Mouse (Mus musculus): ENCODE data around the gene Card14. TPM values are rescaled to one million over a fixed set of nuclear protein-coding genes. Genes with fewer than 3 reads are reported as not detected.
A peak's percentile ranks its signal among the peaks of the same experiment; 100 is the strongest.
"Not testable (repeated sequence)": the region's sequence is repeated elsewhere in the genome, so short reads cannot be mapped to it uniquely, and the experiment has no call there.

The Card14 gene
- total and polyA plus RNA-seq, 3 experiments = 0.16 to 1.1 TPM; not detected in 1

DNA sequence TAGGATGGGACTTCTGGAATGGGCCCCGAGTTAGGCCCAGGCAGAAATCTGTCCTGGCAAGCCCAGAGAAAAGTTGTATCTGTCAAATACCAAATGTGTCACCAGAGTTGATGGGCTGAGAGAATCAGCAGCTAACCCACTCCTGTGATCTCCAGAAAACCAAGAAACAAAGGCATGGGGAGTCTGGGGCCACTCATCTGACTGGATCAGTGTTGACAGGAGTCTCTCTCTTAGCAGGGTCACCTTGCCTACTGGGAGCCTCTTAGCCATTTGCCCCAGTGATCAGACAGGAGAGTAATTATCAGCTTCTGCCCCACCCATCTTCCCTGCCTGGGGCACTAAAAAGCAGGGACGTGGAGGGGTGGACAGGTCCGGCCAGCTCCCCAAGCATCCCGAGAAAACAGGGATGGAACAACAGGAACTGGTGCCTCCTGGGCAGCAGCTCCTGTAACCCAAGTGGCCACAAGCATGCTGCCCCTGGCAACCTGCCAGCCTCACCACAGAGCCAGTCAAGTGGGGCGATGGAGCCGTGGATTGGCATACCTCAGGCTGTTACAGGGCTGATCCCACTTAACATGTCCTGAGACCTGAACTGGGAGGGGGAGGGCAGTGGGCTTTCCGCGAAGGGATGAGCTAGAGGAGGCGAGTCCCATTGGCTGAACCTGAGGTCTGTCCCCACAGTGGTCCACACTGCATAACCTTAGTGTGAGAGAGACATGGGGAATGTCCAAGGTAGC is 21.6 kb upstream of the Card14 start:
- Histone ChIP-seq H3K79me2 (replicated peaks; ENCODE audit: control insufficient read depth, extremely low read depth, insufficient read depth, poor library complexity, severe bottlenecking) (no peaks in the 10 kb centered on the region), H3K36me3 (replicated peaks in 1 of 2; ENCODE audit: control insufficient read depth in 1 of 2, insufficient read depth in 1 of 2, low read length in 1 of 2) (peaks cover 89 to 94% of the 10 kb centered on the region in 2 experiments), H3K4me3 (replicated peaks in 1 of 3; ENCODE audit: low read depth in 2 of 3, low read length in 2 of 3, poor library complexity in 1 of 3) (no peak overlapping the region), H3K4me1 (ENCODE audit: control insufficient read depth in 1 of 2, insufficient read depth in 2 of 2) (no peaks in the 10 kb centered on the region), H3K9ac (ENCODE audit: insufficient read depth, low read depth) (no peak overlapping the region), H3K27me3 (replicated peaks) (no peaks in the 10 kb centered on the region), H3K9me3 (replicated peaks; ENCODE audit: low read length) (peaks cover 3% of the 10 kb centered on the region), H3K27ac (ENCODE audit: insufficient read depth, low read depth) (no peak overlapping the region), H3K4me2 (ENCODE audit: insufficient read depth, low read depth, poor library complexity, severe bottlenecking) (no peak overlapping the region)
- DNase-seq (ENCODE audit: extremely low read depth) = no peak
- in situ Hi-C loops (cut with MboI; ENCODE audit: low pct_ligation_motif_present, low pct_unique_long_range_greater_than_20kb, low sequenced_read_pairs) (no loop called here), dilution Hi-C loops (cut with MboI; ENCODE audit: extremely low pct_ligation_motif_present, extremely low pct_unique_long_range_greater_than_20kb, low sequenced_read_pairs) (no loop called here)
- TF ChIP-seq POLR2AphosphoS2 (IDR thresholded peaks at IDR 0.05; ENCODE audit: low read depth, low read length) (no peak), SIN3A (IDR thresholded peaks at IDR 0.05; ENCODE audit: low read length) (no peak), MAX (IDR thresholded peaks at IDR 0.05; ENCODE audit: low read length) (no peak)

DNA sequence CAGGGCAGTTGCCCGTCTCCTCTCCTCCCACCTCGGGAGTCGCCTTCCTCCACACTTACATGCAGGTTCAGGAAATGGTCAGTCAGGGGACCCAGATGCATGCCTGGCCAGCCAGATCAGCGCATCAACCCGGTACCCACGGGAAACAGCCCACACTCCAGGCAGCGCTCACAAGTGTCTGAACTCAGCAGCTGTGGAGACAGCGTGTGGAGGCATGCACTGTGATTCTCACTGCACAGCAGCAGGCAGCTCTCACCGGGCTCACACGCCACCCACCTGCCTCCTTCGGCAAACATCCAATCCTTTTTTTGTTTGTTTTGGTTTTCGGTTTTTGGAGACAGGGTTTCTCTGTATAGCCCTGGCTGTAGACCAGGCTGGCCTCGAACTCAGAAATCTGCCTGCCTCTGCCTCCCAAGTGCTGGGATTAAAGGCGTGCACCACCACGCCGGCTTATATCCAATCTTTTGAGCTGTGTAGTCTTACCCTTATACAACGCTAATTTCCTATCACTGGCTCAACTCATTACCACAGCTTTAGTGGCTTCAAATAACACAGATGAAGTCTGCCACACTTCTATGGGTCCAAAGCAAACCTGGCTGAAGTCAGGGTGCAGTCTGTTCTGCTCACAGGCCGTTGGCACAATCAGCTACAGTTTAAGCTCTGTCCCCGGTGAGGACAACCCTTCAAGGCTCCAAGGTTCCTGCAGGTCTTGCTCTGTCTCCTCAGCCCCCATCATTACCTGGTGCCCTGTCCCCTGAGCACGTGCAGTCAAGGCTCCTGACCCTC is 20.2 kb upstream of the Card14 start:
- Histone ChIP-seq H3K9me3 (replicated peaks; ENCODE audit: low read length) (no peaks in the 10 kb centered on the region), H3K9ac (ENCODE audit: insufficient read depth, low read depth) (no peak overlapping the region), H3K27ac (ENCODE audit: insufficient read depth, low read depth) (no peak overlapping the region), H3K4me2 (ENCODE audit: insufficient read depth, low read depth, poor library complexity, severe bottlenecking) (no peak overlapping the region), H3K36me3 (replicated peaks in 1 of 2; ENCODE audit: control insufficient read depth in 1 of 2, insufficient read depth in 1 of 2, low read length in 1 of 2) (peaks cover 90 to 93% of the 10 kb centered on the region in 2 experiments), H3K27me3 (replicated peaks) (no peaks in the 10 kb centered on the region), H3K79me2 (replicated peaks; ENCODE audit: control insufficient read depth, extremely low read depth, insufficient read depth, poor library complexity, severe bottlenecking) (no peaks in the 10 kb centered on the region), H3K4me1 (ENCODE audit: control insufficient read depth in 1 of 2, insufficient read depth in 2 of 2) (no peaks in the 10 kb centered on the region), H3K4me3 (replicated peaks in 1 of 3; ENCODE audit: low read depth in 2 of 3, low read length in 2 of 3, poor library complexity in 1 of 3) (no peak overlapping the region)
- in situ Hi-C loops (cut with MboI; ENCODE audit: low pct_ligation_motif_present, low pct_unique_long_range_greater_than_20kb, low sequenced_read_pairs) (no loop called here), dilution Hi-C loops (cut with MboI; ENCODE audit: extremely low pct_ligation_motif_present, extremely low pct_unique_long_range_greater_than_20kb, low sequenced_read_pairs) (no loop called here)
- no peak for TF ChIP-seq MAX (IDR thresholded peaks at IDR 0.05; ENCODE audit: low read length)
- TF ChIP-seq POLR2A (IDR thresholded peaks at IDR 0.05; ENCODE audit: low read depth, low read length) = peak; percentile 26; the same call in 1 of the 2 replicates
- TF ChIP-seq TCF12 (IDR thresholded peaks at IDR 0.05; ENCODE audit: low read depth, low read length) = no peak
- DNase-seq (ENCODE audit: extremely low read depth) = no peak

DNA sequence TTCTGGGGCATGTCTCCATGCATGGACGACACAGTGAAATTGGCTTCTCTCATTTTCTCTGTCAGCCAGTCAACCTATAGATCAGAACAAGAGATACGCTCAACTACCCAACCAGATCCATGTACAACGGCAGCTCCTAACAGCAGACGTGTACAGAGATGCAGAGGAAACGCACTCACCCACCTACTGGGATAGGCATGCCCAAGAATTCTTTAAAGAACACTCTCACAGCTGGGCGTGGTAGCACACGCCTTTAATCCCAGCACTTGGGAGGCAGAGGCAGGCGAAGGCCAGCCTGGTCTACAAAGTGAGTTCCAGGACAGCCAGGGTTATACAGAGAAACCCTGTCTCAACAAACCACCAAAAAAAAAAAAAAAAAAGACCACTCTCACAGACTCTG is 14.7 kb upstream of the Card14 start:
- H3K4me3 ChIP-seq (replicated peaks in 1 of 3; ENCODE audit: low read depth in 2 of 3, low read length in 2 of 3, poor library complexity in 1 of 3); dilution Hi-C loops (cut with MboI; ENCODE audit: extremely low pct_ligation_motif_present, extremely low pct_unique_long_range_greater_than_20kb, low sequenced_read_pairs); H3K4me2 ChIP-seq (ENCODE audit: insufficient read depth, low read depth, poor library complexity, severe bottlenecking); H3K27me3 ChIP-seq (replicated peaks); H3K9ac ChIP-seq (ENCODE audit: insufficient read depth, low read depth); H3K27ac ChIP-seq (ENCODE audit: insufficient read depth, low read depth); DNase-seq (ENCODE audit: extremely low read depth); H3K4me1 ChIP-seq (ENCODE audit: control insufficient read depth in 1 of 2, insufficient read depth in 2 of 2); H3K9me3 ChIP-seq (replicated peaks; ENCODE audit: low read length); in situ Hi-C loops (cut with MboI; ENCODE audit: low pct_ligation_motif_present, low pct_unique_long_range_greater_than_20kb, low sequenced_read_pairs): not testable (repeated sequence)
- Histone ChIP-seq H3K79me2 (replicated peaks; ENCODE audit: control insufficient read depth, extremely low read depth, insufficient read depth, poor library complexity, severe bottlenecking) (peaks cover 22% of the 10 kb centered on the region), H3K36me3 (replicated peaks in 1 of 2; ENCODE audit: control insufficient read depth in 1 of 2, insufficient read depth in 1 of 2, low read length in 1 of 2) (peaks cover 93 to 96% of the 10 kb centered on the region in 2 experiments)

Data from CH12.LX (cell line).